Mouse (Mus musculus): ENCODE data around the gene Ceacam3.
"Not testable (repeated sequence)": the region's sequence is repeated elsewhere in the genome, so short reads cannot be mapped to it uniquely, and the experiment has no call there.

The Ceacam3 gene

DNA sequence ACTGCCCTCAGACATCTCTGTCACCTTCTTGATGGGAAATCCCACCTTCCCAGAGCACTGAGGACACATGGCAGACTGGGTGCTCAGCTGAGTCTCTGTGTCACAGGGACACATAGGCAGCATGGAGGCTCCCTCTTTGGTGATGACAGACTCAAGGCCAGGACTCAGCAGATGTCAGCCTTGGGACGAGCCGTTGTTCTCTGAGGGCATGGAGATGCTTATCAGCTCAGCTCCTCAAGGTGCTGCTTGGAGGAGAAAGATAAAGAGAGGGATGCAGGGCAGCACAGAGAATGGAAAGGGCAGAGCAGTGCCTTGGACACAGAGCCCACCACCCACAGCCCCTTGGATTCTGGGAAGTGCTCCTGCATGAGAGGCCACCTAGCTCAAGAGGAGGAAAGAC lies at the start of gene Ceacam3:
Gene Ceacam3, plus strand, starts transcription at position 352 of the 400 bp plus-strand sequence.
- no peak for DNase-seq (ENCODE audit: extremely low spot score, low read depth, low spot score)

DNA sequence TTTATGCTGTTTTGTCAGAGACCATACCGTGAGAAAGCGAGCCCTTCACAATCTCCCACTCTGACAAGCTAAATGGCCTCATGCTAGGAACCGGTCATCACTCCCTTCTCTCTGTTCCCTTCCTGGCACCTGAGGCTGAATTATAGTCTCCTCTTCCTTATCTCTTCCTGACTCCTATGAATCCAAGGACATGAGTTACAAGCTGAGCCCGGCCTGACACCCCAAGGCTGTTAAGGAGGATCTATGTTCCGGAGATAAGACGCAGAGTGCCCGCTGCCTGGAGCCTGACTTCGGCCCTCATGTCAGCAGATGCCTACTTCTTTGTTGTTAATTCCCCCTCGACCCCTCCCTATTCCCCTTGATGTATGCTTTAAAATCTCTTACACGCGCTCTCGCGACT lies 48.5 kb upstream of the Ceacam3 start:
- not testable (repeated sequence) for DNase-seq (ENCODE audit: extremely low spot score, low read depth, low spot score)

DNA sequence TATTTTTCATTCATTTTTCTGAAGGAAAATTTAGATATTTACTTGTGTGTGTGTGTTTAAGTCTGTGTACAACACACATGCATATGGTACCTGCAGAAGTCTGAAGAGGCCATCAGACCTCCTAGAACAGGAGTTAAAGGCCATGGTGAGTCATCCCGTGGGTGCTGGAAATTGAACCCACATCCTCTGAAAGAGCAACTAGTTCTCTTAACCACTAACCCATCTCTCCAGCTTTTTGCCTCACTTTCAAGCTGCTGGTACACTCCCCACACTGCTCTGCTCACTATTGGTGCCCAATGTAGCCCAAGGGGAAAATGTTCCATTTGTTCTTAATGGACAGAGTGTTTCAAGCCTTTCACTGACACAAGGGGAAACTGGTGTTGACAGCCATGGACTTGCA lies 14.8 kb upstream of the Ceacam3 start:
- DNase-seq (ENCODE audit: extremely low spot score, low read depth, low spot score): no peak

DNA sequence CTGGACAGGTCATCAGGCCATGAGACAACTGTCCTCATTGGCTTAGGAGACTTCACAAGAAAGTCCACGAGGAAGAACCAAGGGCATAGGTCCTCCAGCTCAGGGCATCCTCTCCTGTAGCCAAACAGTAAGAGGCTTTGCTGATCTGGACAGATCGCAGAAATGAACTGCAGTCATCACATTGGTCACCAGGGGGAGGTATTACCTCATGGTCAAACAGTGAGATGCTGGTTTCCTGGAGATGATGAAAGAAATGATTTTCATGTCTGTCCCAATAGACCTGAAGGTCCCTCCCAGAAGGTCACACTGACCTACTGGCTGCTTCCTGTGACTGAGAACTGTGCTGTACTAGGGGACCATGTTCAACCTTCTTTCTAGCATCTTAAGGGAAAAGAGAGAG lies 5.6 kb downstream of the Ceacam3 start:
- no peak for DNase-seq (ENCODE audit: extremely low spot score, low read depth, low spot score)

DNA sequence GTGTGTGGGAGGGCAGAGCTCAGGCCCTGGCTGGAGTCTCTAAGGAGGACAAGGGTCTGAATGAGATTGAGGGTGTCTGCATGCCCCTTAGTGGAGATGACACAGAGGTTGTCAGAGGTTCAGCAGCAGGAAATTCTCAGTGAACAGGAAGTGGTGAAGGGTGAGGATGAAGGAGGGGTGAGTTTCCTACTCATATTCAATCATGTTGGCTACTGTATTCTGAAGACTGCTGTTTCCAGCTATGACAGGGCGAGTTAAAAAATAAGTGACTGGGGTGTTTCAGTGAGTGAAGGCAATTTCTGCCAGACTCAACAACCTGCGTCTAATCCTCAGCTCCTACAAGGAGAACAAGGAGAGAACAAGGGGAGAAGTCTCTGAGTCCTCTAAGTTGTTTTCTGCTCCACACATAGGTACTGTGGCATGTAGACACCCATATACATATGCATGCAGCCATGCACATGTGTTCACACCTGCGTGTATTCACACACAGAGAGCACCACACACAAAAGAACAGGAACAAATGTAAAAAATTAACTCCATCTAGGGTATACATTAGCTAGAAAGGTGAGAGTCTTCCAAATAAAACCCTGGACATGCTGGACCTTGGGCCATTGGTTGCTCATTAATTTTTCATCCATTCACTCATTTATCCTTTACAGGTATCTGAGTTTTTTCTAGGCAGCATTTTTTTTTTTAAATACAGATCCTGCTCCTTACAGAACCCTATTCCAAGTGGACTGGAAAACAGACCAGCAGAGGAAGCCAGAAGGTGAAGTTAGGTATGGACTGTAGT lies 7.0 kb downstream of the Ceacam3 start:
- no peak for DNase-seq (ENCODE audit: extremely low spot score, low read depth, low spot score)

DNA sequence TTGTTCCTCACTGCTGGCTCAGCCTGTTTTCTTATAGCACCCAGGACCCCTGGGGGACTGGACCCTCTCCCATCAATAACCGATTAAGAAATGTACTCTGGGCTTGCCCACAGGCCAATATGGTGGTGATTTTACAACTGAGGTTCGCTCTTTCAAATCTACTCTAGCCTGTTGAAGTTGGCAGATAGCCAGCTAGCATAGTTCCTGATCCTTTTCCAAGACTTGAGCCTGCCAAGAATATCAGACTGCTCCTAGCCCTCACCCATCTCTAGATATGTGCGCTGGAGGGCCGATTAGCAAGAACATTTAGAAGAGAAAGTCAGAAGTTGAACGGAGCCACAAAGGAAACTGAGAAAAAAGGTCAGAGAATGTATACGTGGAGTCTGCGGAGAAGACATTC lies 8.9 kb downstream of the Ceacam3 start:
- no peak for DNase-seq (ENCODE audit: extremely low spot score, low read depth, low spot score)

DNA sequence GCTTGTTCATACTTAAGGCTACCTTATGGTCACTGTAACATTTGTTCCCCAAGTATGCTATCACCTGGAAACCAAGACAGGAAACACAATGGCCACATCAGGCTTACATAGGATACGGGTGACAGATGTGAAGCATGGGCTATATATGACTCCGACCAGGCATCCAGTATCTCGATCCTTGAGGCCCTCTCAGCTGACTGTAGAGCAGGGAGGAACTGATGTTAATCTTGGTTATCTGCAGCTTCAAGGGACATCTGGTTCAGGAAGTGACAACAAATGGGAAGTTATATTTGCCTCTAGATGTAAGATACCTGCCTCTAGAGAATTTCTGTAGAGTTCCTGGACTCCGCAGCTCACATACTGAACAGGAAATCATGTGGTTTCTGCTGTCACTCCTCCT lies 21.7 kb downstream of the Ceacam3 start:
- no peak for DNase-seq (ENCODE audit: extremely low spot score, low read depth, low spot score)

DNA sequence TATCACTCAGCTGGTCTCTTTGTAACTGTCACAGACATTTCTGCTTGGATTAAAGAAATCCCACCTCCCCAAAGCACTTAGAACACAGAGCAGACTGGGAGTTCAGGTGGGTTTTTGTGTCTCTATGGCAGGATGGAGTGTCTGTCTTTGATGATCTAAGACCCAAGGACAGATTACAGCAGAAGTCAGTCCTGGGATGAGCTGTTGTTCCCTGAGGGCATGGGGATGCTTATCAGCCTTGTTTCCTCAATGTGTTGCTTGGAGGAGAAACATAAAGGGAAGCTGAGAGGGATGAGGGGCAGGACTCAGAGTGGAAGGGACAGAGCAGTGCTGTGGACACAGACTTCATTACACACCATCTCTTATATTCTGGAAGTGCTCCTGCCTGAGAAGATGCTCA lies 53.1 kb downstream of the Ceacam3 start, which contains the start of gene Psg29:
Gene Psg29, plus strand, starts transcription at position 301 of the 400 bp plus-strand sequence.
- no peak for DNase-seq (ENCODE audit: extremely low spot score, low read depth, low spot score)

DNA sequence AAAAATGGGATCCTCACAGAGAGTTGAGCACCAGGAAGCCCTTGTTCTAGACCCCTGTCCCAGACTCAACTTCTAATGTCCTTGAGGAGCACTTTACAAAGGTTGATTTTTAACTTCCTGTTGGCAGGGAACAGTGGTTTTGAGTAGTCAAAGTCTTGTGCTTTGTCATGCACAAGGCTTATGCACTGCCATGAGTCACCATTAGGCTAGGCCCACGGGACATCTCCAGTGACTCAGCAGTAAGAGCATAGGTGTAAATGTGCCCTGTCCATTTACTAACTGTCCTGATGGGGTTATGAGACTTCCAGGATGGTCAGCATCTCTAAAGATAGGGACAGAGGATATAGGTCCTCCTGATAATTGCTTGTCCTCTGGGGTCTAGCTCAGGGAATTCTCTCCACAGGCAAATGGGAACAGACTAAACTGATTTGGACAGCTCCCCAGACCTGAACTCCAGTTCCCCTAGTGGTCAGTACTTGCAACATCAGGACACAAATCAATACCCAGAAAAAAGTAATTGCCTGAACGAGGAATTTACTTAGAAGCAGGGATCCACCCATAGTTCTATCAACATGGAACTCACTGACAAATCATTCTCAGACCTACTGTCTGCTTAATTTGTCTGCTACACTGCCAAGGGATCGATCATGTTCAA lies 55.6 kb downstream of the Ceacam3 start:
- no peak for DNase-seq (ENCODE audit: extremely low spot score, low read depth, low spot score)
